Mouse (Mus musculus) MEL (cell line): Measurements from ENCODE around the gene Prrx2. TPM values are rescaled to one million over a fixed set of nuclear protein-coding genes. Genes with fewer than 3 reads are reported as not detected.

ENCODE experiments used
- DNase-seq: peaks from one replicate; pipeline ENCODE4 v3.0.0; 2011; ENCODE audit warnings: low read depth, low spot score
- H3K27ac ChIP-seq: 2 replicates; pipeline ENCODE4 v1.5.1; 2012; ENCODE audit warnings: low read depth, mild to moderate bottlenecking, control low read depth, low read length, moderate library complexity; ENCODE audit not compliant: control insufficient read depth
- H3K27me3 ChIP-seq, 2 experiments: fragments of 150-350 bp in 1 of 2; sonication (generic) in 1 of 2; 2 replicates each; pipeline ENCODE4 v1.6.1; 2012; ENCODE audit warnings: low read length in 2 of 2, mild to moderate bottlenecking in 2 of 2, improper control_type of control experiment in 1 of 2, moderate library complexity in 1 of 2; ENCODE audit not compliant: insufficient read depth in 2 of 2, control insufficient read depth in 1 of 2
- H3K36me3 ChIP-seq, 2 experiments: 2 replicates each; pipeline ENCODE4 v1.6.1; 2012 to 2014; ENCODE audit warnings: low read length in 2 of 2, improper control_type of control experiment in 1 of 2, inconsistent platforms in 1 of 2, mild to moderate bottlenecking in 1 of 2; ENCODE audit not compliant: insufficient read depth in 2 of 2, control insufficient read depth in 1 of 2
- H3K4me1 ChIP-seq, 2 experiments: fragments of 150-350 bp in 1 of 2; sonication (generic) in 1 of 2; 2 replicates each; pipeline ENCODE4 v1.6.1; 2012; ENCODE audit warnings: low read length in 2 of 2, improper control_type of control experiment in 1 of 2, mild to moderate bottlenecking in 1 of 2; ENCODE audit not compliant: insufficient read depth in 2 of 2, control insufficient read depth in 1 of 2
- H3K4me3 ChIP-seq, 2 experiments: fragments of 150-350 bp in 1 of 2; sonication (generic) in 1 of 2; 2 replicates each; pipeline ENCODE4 v1.5.1; 2012; ENCODE audit warnings: low read depth in 2 of 2, low read length in 2 of 2, mild to moderate bottlenecking in 2 of 2, moderate library complexity in 2 of 2, control low read depth in 1 of 2, improper control_type of control experiment in 1 of 2; ENCODE audit not compliant: control insufficient read depth in 1 of 2, insufficient read depth in 1 of 2
- H3K79me2 ChIP-seq: 2 replicates; pipeline ENCODE4 v1.6.1; 2012; ENCODE audit warnings: mild to moderate bottlenecking, low read length, moderate library complexity; ENCODE audit not compliant: control insufficient read depth, poor library complexity, insufficient read depth
- H3K9ac ChIP-seq: 2 replicates; pipeline ENCODE4 v1.6.1; 2012; ENCODE audit warnings: low read depth, mild to moderate bottlenecking, control low read depth, low read length, moderate library complexity; ENCODE audit not compliant: control insufficient read depth, poor library complexity, severe bottlenecking
- H3K9me3 ChIP-seq: fragments of 150-350 bp; sonication (generic); replicated peaks from 2 replicates; pipeline ENCODE4 v1.6.1; 2012; ENCODE audit warnings: mild to moderate bottlenecking, low read length, improper control_type of control experiment, moderate library complexity; ENCODE audit not compliant: insufficient read depth
- BHLHE40 ChIP-seq: IDR thresholded peaks from 2 replicates; pipeline ENCODE4 v1.6.1; 2012; ENCODE audit warnings: low read depth, mild to moderate bottlenecking, inconsistent platforms, low read length, improper control_type of control experiment, borderline replicate concordance
- CHD1 ChIP-seq: IDR thresholded peaks from 2 replicates; pipeline ENCODE4 v1.6.1; 2012; ENCODE audit warnings: low read depth, mild to moderate bottlenecking, inconsistent platforms, low read length, improper control_type of control experiment
- CHD2 ChIP-seq: IDR thresholded peaks from 2 replicates; pipeline ENCODE4 v1.6.1; 2011; ENCODE audit warnings: low read length, improper control_type of control experiment
- EP300 ChIP-seq, 2 experiments: IDR thresholded peaks; 2 replicates each; pipeline ENCODE4 v1.6.1; 2011; ENCODE audit warnings: improper control_type of control experiment in 2 of 2, low read length in 2 of 2, low read depth in 1 of 2, mild to moderate bottlenecking in 1 of 2
- GABPA ChIP-seq: IDR thresholded peaks from 2 replicates; pipeline ENCODE4 v1.6.1; 2012; ENCODE audit warnings: low read depth, mild to moderate bottlenecking, inconsistent platforms, low read length, improper control_type of control experiment, moderate library complexity
- HCFC1 ChIP-seq: IDR thresholded peaks from 2 replicates; pipeline ENCODE4 v1.6.1; 2012; ENCODE audit warnings: low read depth, mild to moderate bottlenecking, inconsistent platforms, low read length, improper control_type of control experiment, moderate library complexity
- KAT2A ChIP-seq: conservative IDR thresholded peaks from 2 replicates; pipeline ENCODE4 v1.6.1; 2012; ENCODE audit warnings: low read depth, low read length, improper control_type of control experiment, inconsistent platforms
- MAX ChIP-seq: IDR thresholded peaks from 2 replicates; pipeline ENCODE4 v1.6.1; 2011; ENCODE audit warnings: low read length, improper control_type of control experiment
- MAZ ChIP-seq: IDR thresholded peaks from 2 replicates; pipeline ENCODE4 v1.6.1; 2012; ENCODE audit warnings: low read depth, mild to moderate bottlenecking, inconsistent platforms, low read length, improper control_type of control experiment
- MXI1 ChIP-seq: IDR thresholded peaks from 2 replicates; pipeline ENCODE4 v1.6.1; 2011; ENCODE audit warnings: mild to moderate bottlenecking, low read depth, low read length, improper control_type of control experiment
- MYB ChIP-seq: IDR thresholded peaks from 2 replicates; pipeline ENCODE4 v1.6.1; 2011; ENCODE audit warnings: mild to moderate bottlenecking, low read depth, low read length, improper control_type of control experiment
- MYC ChIP-seq: IDR thresholded peaks from 2 replicates; pipeline ENCODE4 v1.6.1; 2011; ENCODE audit warnings: low read depth, mild to moderate bottlenecking, low read length, improper control_type of control experiment, moderate library complexity
- NELFE ChIP-seq: IDR thresholded peaks from 2 replicates; pipeline ENCODE4 v1.6.1; 2011; ENCODE audit warnings: low read depth, low read length, improper control_type of control experiment
- NRF1 ChIP-seq: IDR thresholded peaks from 2 replicates; pipeline ENCODE4 v1.6.1; 2014; ENCODE audit warnings: low read depth, mild to moderate bottlenecking, inconsistent platforms, low read length, improper control_type of control experiment, moderate library complexity; ENCODE audit not compliant: poor library complexity, insufficient read depth, severe bottlenecking
- POLR2A ChIP-seq, 2 experiments: IDR thresholded peaks; 2 replicates each; pipeline ENCODE4 v1.6.1; 2011 to 2012; ENCODE audit warnings: low read length in 2 of 2, mild to moderate bottlenecking in 2 of 2, control low read depth in 1 of 2, improper control_type of control experiment in 1 of 2, low read depth in 1 of 2, moderate library complexity in 1 of 2; ENCODE audit not compliant: control insufficient read depth in 1 of 2, insufficient read depth in 1 of 2, poor library complexity in 1 of 2
- POLR2AphosphoS2 ChIP-seq: IDR thresholded peaks from 2 replicates; pipeline ENCODE4 v1.6.1; 2011; ENCODE audit warnings: low read length, improper control_type of control experiment
- RAD21 ChIP-seq: IDR thresholded peaks from 2 replicates; pipeline ENCODE4 v1.6.1; 2011; ENCODE audit warnings: mild to moderate bottlenecking, low read depth, low read length, improper control_type of control experiment
- SIN3A ChIP-seq: IDR thresholded peaks from 2 replicates; pipeline ENCODE4 v1.6.1; 2012; ENCODE audit warnings: low read length, improper control_type of control experiment, inconsistent platforms
- SMC3 ChIP-seq: IDR thresholded peaks from 2 replicates; pipeline ENCODE4 v1.6.1; 2011; ENCODE audit warnings: low read depth, low read length, improper control_type of control experiment
- TAL1 ChIP-seq: IDR thresholded peaks from 2 replicates; pipeline ENCODE4 v1.6.1; 2012; ENCODE audit warnings: mild to moderate bottlenecking, inconsistent platforms, low read length, moderate library complexity, mixed read lengths
- TBP ChIP-seq: IDR thresholded peaks from 2 replicates; pipeline ENCODE4 v1.8.0; 2011; ENCODE audit warnings: low read depth, low read length, improper control_type of control experiment
- TCF12 ChIP-seq: IDR thresholded peaks from 2 replicates; pipeline ENCODE4 v1.6.1; 2014; ENCODE audit warnings: low read depth, mild to moderate bottlenecking, inconsistent platforms, low read length, improper control_type of control experiment, moderate library complexity
- UBTF ChIP-seq: IDR thresholded peaks from 2 replicates; pipeline ENCODE4 v1.6.1; 2012; ENCODE audit warnings: low read depth, mild to moderate bottlenecking, inconsistent platforms, low read length, improper control_type of control experiment, moderate library complexity, borderline replicate concordance; ENCODE audit not compliant: insufficient read depth
- USF1 ChIP-seq: IDR thresholded peaks from 2 replicates; pipeline ENCODE4 v1.6.1; 2014; ENCODE audit warnings: low read depth, mild to moderate bottlenecking, inconsistent platforms, low read length, improper control_type of control experiment, moderate library complexity
- USF2 ChIP-seq, 2 experiments: IDR thresholded peaks; 2 replicates each; pipeline ENCODE4 v1.6.1; 2011 to 2012; ENCODE audit warnings: improper control_type of control experiment in 2 of 2, low read length in 2 of 2, borderline replicate concordance in 1 of 2, inconsistent platforms in 1 of 2, low read depth in 1 of 2, mild to moderate bottlenecking in 1 of 2; ENCODE audit not compliant: insufficient read depth in 1 of 2
- ZKSCAN1 ChIP-seq: IDR thresholded peaks from 2 replicates; pipeline ENCODE4 v1.6.1; 2012; ENCODE audit warnings: low read depth, mild to moderate bottlenecking, inconsistent platforms, low read length, improper control_type of control experiment, moderate library complexity
- ZMIZ1 ChIP-seq: IDR thresholded peaks from 2 replicates; pipeline ENCODE4 v1.6.1; 2012; ENCODE audit warnings: low read depth, mild to moderate bottlenecking, inconsistent platforms, low read length, improper control_type of control experiment, moderate library complexity
- polyA plus RNA-seq, 2 experiments: library from polyadenylated mRNA; stranded (reverse) in 1 of 2; unstranded in 1 of 2; fragments of >175 nt in 1 of 2; fragments of >200 nt in 1 of 2; gene quantifications; 2 replicates each; pipeline versions ENCODE4 v1.2.1 to v1.2.4; 2012; ENCODE audit warnings: low replicate concordance in 2 of 2, low read depth in 1 of 2; ENCODE audit not compliant: insufficient read length in 2 of 2, insufficient read depth in 1 of 2, missing spikeins in 1 of 2
- total RNA-seq: library from RNA; depleted of rRNA; stranded (reverse); fragments of 300-350 nt; gene quantifications from 2 replicates; pipeline ENCODE4 v1.2.3, GENCODE M21; 2012

Gene Prrx2
- total and polyA plus RNA-seq, 3 experiments, result not detected

DNA sequence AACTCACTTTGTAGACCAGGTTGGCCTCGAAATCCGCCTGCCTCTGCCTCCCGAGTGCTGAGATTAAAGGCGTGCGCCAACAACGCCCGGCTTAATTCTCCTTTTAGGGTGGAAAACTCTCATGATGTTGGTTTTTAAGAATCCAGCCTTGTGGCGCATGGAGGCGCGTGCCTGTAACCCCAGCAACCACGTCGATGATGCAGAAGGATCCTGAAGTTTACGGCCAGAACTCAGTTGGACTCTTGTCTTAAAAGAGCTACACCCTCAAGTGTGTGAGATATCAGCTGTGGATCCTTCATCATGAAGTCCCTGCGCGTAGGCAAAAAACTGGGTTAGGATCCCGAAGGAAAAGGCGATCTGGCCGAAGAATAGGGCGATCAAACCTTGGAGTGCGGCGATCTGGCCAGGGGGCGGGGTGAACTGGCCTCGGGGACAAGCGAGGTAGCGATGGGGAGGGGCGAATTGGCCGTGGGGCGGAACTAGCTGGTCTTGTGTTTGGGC is 27.6 kb upstream of the Prrx2 start:
- Histone ChIP-seq H3K27ac (no peak overlapping the region), H3K36me3 (peaks cover 0 to 6% of the 10 kb centered on the region in 2 experiments; a peak in 2 of 4 replicates), H3K4me1 (peaks cover 2 to 9% of the 10 kb centered on the region in 2 experiments; a peak in 3 of 4 replicates), H3K27me3 (no peaks in the 10 kb centered on the region), H3K9me3 (no peaks in the 10 kb centered on the region), H3K4me3 (peak overlapping the region; percentile 59 to 93), H3K79me2 (peaks cover 32% of the 10 kb centered on the region), H3K9ac (peak overlapping the region; percentile 56)
- TF ChIP-seq BHLHE40 (peak; percentile 66; the same call in 1 of the 2 replicates), EP300 (IDR thresholded peaks at IDR 0.05; ENCODE audit: low read depth in 1 of 2, low read length in 2 of 2) (no peak), USF1 (peak; percentile 55; the same call in 1 of the 2 replicates)
- DNase-seq, result no peak

DNA sequence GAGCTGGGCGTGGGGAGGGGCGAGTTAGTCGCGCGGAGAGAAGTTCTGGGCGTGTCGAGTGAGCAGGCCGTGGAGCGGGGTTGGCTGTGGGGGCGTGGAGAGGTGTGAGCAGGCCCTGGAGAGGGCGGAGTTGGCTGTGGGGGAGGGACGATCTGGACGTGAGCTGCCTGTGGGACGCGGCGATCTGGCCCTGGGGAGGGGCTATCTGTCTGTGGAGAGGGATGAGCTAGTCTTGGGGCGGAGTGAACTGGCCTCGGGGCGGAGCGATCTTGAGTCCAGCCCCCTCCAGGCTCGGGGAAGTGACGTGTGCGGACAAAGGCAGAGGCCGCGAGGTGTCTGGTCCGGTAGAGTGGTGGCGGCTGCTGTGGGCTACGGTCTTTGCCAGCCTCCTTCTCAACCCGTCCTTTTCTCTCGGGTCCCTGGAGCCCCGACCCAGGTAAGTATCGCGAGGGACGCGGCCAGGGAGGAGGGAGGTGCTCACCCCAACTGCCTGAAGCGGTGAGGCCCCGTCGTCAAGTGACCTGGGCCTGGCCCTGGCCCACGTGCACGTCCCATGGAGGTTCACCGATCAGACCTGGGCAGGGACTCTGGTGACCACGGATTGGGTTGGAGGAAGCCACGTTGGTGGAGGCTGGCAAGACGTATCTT is 27.0 kb upstream of the Prrx2 start, which contains the start of gene Ntmt1:
TSS of gene Ntmt1 (plus strand) at position 179 of the 648 bp plus-strand sequence.
- H3K4me1 ChIP-seq, result peaks cover 2 to 9% of the 10 kb centered on the region in 2 experiments; a peak in 3 of 4 replicates

More for the DNA sequence above, 27.0 kb upstream of the Prrx2 start, which contains the start of gene Ntmt1:
- Histone ChIP-seq H3K4me3 (peak within 1 kb of the TSS; percentile 90 to 96), H3K79me2 (peaks cover 32% of the 10 kb centered on the region), H3K27me3 (no peaks in the 10 kb centered on the region), H3K27ac (peak within 1 kb of the TSS; percentile 32; the same call in 1 of the 2 replicates), H3K9ac (peak within 1 kb of the TSS; percentile 88), H3K36me3 (peaks cover 0 to 6% of the 10 kb centered on the region in 2 experiments; a peak in 2 of 4 replicates), H3K9me3 (no peaks in the 10 kb centered on the region)
- TF ChIP-seq NRF1, result peak; percentile 15; the same call in 1 of the 2 replicates
- no peak for TF ChIP-seq CHD1
- TF ChIP-seq UBTF, result no peak
- TF ChIP-seq TCF12, result 0 out of 2 replicates have a peak, but pooled peaks have one; percentile 16
- TF ChIP-seq MXI1, result peak; percentile 96
- no peak for TF ChIP-seq TAL1
- no peak for TF ChIP-seq GABPA
- TF ChIP-seq KAT2A, result no peak
- no peak for TF ChIP-seq ZKSCAN1
- TF ChIP-seq POLR2A (IDR thresholded peaks at IDR 0.05; ENCODE audit: control insufficient read depth in 1 of 2, insufficient read depth in 1 of 2, low read depth in 1 of 2, low read length in 2 of 2, poor library complexity in 1 of 2), result peak; percentile 61 to 94
- no peak for TF ChIP-seq MYB
- no peak for TF ChIP-seq SMC3
- 0 out of 2 replicates have a peak, but pooled peaks have one; percentile 22 for TF ChIP-seq TBP
- TF ChIP-seq ZMIZ1, result peak; percentile 64; the same call in 1 of the 2 replicates
- TF ChIP-seq POLR2AphosphoS2, result peak; percentile 80
- TF ChIP-seq NELFE, result peak; percentile 88
- TF ChIP-seq USF2 (IDR thresholded peaks at IDR 0.05; ENCODE audit: borderline replicate concordance in 1 of 2, insufficient read depth in 1 of 2, low read depth in 1 of 2, low read length in 2 of 2), result no peak
- peak; percentile 69 for TF ChIP-seq MYC
- no peak for TF ChIP-seq RAD21
- TF ChIP-seq MAZ, result peak; percentile 52; the same call in 1 of the 2 replicates
- TF ChIP-seq BHLHE40, result no peak
- peak in 1 of 2 experiments; percentile 14; a peak in 1 of 4 replicates for TF ChIP-seq EP300 (IDR thresholded peaks at IDR 0.05; ENCODE audit: low read depth in 1 of 2, low read length in 2 of 2)
- peak; percentile 39; the same call in 1 of the 2 replicates for TF ChIP-seq HCFC1
- peak; percentile 91 for TF ChIP-seq MAX
- TF ChIP-seq SIN3A, result peak; percentile 60
- peak; percentile 37; the same call in 1 of the 2 replicates for TF ChIP-seq USF1
- no peak; the same call in 1 of the 2 replicates for TF ChIP-seq CHD2
- peak; percentile 99 for DNase-seq
